Mouse (Mus musculus) liver, embryonic 16.5 days (tissue): ENCODE measurements around the gene Glcci1. TPM values are rescaled to one million over a fixed set of nuclear protein-coding genes. Genes with fewer than 3 reads are reported as not detected.

ENCODE experiments used
- ATAC-seq: fragments of 200-750 bp; cut with Nextera tagmentation; 2 replicates; pipeline ENCODE4 v1.8.0; 2017; ENCODE audit warnings: low read depth, mild to moderate bottlenecking, moderate number of reproducible peaks, moderate library complexity
- H3K27ac ChIP-seq: fragments of 300-500 bp; sonication (generic); 2 replicates; pipeline ENCODE4 v1.5.1; 2014; ENCODE audit warnings: mild to moderate bottlenecking, low read length
- H3K27me3 ChIP-seq: fragments of 300-500 bp; sonication (generic); 2 replicates; pipeline ENCODE4 v1.6.1; 2014; ENCODE audit warnings: low read depth, low read length, mixed read lengths; ENCODE audit not compliant: control insufficient read depth, insufficient read depth
- H3K36me3 ChIP-seq: fragments of 300-500 bp; sonication (generic); 2 replicates; pipeline ENCODE4 v1.6.1; 2014; ENCODE audit warnings: mild to moderate bottlenecking; ENCODE audit not compliant: control insufficient read depth, insufficient read depth
- H3K4me1 ChIP-seq: fragments of 300-500 bp; sonication (generic); 2 replicates; pipeline ENCODE4 v1.6.1; 2014; ENCODE audit warnings: low read depth, low read length, mixed read lengths; ENCODE audit not compliant: control insufficient read depth
- H3K4me2 ChIP-seq: fragments of 300-500 bp; sonication (generic); 2 replicates; pipeline ENCODE4 v1.6.1; 2014; ENCODE audit warnings: low read depth, low read length, mixed read lengths
- H3K4me3 ChIP-seq: fragments of 300-500 bp; sonication (generic); 2 replicates; pipeline ENCODE4 v1.5.1; 2014; ENCODE audit warnings: low read depth, mild to moderate bottlenecking, low read length
- H3K9ac ChIP-seq: fragments of 300-500 bp; sonication (generic); 2 replicates; pipeline ENCODE4 v1.6.1; 2014; ENCODE audit warnings: low read depth, low read length
- H3K9me3 ChIP-seq: fragments of 300-500 bp; sonication (generic); replicated peaks from 2 replicates; pipeline ENCODE4 v1.6.1; 2016; ENCODE audit warnings: low read length; ENCODE audit not compliant: control insufficient read depth
- WGBS: fragments of 180-500 bp; shearing (Covaris S2); extraction: QIAGEN DNeasy Blood & Tissue Kit; methylation state at CpG from one replicate; pipeline ENCODE4 v1.1.7; 2014; ENCODE audit not compliant: insufficient replicate concordance; 5-methylcytosine and 5-hydroxymethylcytosine counted together
- polyA plus RNA-seq: library from polyadenylated mRNA; unstranded; fragments of >200 nt; fragmentation: Nextera tagmentation; extraction: Ambion mirVana; gene quantifications from 2 replicates; pipeline ENCODE4 v1.2.1, GENCODE M21; 2015

The Glcci1 gene
- polyA plus RNA-seq, 1 experiment from 2014 or later = 1.2 TPM

DNA sequence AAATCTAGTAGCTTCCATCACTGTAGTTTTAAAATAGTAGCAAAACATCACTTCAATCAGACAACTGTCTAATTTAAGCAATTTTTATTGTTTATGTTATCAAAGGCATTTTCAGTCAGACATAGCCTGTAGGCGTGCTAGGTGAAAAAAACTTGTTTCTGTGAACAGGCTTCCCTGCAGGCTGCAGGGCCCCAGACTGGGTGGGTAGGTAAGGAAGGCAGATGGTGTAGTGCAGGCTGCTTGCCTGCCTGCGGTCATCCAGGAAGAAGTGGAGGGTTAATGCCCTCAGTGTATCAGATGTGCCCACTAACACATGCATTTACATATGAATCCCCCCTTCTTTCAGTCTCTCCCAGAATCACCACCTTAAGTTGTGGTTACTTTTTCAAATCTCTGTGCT is 136.3 kb downstream of the Glcci1 start:
- no peaks in the 10 kb centered on the region for H3K9me3 ChIP-seq
- no peaks in the 10 kb centered on the region for H3K27me3 ChIP-seq
- 56% methylated on average over 2 of the region's 2 CpGs for WGBS
- ATAC-seq = no peak
- H3K36me3 ChIP-seq = no peaks in the 10 kb centered on the region
- H3K4me3 ChIP-seq = no peak overlapping the region
- no peak overlapping the region for H3K9ac ChIP-seq
- peaks cover 8% of the 10 kb centered on the region for H3K4me1 ChIP-seq
- H3K27ac ChIP-seq = no peak overlapping the region
- no peak overlapping the region for H3K4me2 ChIP-seq
